Mouse (Mus musculus): ENCODE data around the gene Gm42906. TPM values are rescaled to one million over a fixed set of nuclear protein-coding genes. Genes with fewer than 3 reads are reported as not detected.

The Gm42906 gene
- polyA plus RNA-seq, 1 experiment from 2014 or later, result not detected

DNA sequence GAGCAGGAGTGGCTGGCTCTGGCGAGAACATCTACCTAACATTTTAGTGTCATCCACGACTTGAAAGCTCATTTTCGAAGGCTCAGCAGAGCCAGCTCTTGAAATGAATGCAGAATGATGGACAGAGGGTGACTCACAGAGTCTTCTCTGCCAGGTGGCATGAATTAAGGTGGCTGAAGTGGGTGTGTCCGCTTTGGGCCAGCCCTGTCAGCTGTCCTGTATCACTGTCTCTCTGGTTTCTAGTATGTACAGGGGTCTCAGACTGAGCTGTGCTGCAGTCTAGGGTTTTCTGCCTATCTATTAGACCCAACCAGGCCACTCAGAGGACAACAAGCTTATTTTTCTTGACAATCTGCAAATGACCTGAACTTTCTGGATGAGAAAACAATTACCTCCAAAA is 263.1 kb downstream of the Gm42906 start:
- H3K4me1 ChIP-seq (ENCODE audit: control insufficient read depth in 2 of 2, insufficient read depth in 2 of 2, low read length in 2 of 2), result peaks cover 7 to 9% of the 10 kb centered on the region in 2 experiments
- no peak overlapping the region for H3K4me3 ChIP-seq (ENCODE audit: control insufficient read depth in 1 of 2, insufficient read depth in 1 of 2, low read depth in 1 of 2, low read length in 2 of 2)
- no peak for ATAC-seq (ENCODE audit: insufficient number of reproducible peaks, insufficient read depth, low FRiP score, low read depth)
- H3K4me2 ChIP-seq (ENCODE audit: low read length), result no peak overlapping the region
- H3K36me3 ChIP-seq (ENCODE audit: control insufficient read depth, insufficient read depth, low read length), result no peaks in the 10 kb centered on the region
- WGBS, result 70% methylated on average over 4 of the region's 4 CpGs
- H3K9ac ChIP-seq (ENCODE audit: low read length), result no peak overlapping the region
- H3K9me3 ChIP-seq (ENCODE audit: control insufficient read depth, low read length), result peaks cover 5% of the 10 kb centered on the region; the same call in 1 of the 2 replicates
- no peak overlapping the region for H3K27ac ChIP-seq (replicated peaks in 1 of 2; ENCODE audit: control insufficient read depth in 1 of 2, insufficient read depth in 1 of 2, low read depth in 2 of 2, low read length in 2 of 2)
- H3K27me3 ChIP-seq (ENCODE audit: control insufficient read depth, insufficient read depth, low read length), result no peaks in the 10 kb centered on the region

DNA sequence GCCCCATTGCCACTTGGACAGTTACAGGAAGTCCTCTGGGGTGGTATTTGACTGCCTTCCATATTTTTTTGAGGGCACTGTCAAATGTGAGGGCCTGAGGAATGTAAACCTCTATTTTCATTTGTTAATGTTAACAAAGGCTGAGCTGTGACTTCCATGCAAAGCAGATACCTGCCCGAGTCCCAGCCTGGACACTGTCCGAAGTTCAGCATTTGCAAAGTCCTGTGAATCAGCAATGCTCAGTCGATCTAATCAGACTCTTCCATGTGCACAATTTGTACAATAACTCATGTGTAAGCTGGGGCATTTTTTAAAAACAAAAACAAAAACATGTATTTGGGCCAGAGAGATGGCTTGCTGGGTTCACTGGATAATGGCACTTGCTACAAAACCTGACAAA is 265.3 kb downstream of the Gm42906 start:
- Histone ChIP-seq H3K4me3 (ENCODE audit: control insufficient read depth in 1 of 2, insufficient read depth in 1 of 2, low read depth in 1 of 2, low read length in 2 of 2) (no peak overlapping the region), H3K4me1 (ENCODE audit: control insufficient read depth in 2 of 2, insufficient read depth in 2 of 2, low read length in 2 of 2) (peaks cover 7 to 9% of the 10 kb centered on the region in 2 experiments), H3K4me2 (ENCODE audit: low read length) (no peak overlapping the region), H3K27ac (replicated peaks in 1 of 2; ENCODE audit: control insufficient read depth in 1 of 2, insufficient read depth in 1 of 2, low read depth in 2 of 2, low read length in 2 of 2) (no peak overlapping the region), H3K9me3 (ENCODE audit: control insufficient read depth, low read length) (no peaks in the 10 kb centered on the region), H3K27me3 (ENCODE audit: control insufficient read depth, insufficient read depth, low read length) (no peaks in the 10 kb centered on the region), H3K36me3 (ENCODE audit: control insufficient read depth, insufficient read depth, low read length) (no peaks in the 10 kb centered on the region), H3K9ac (ENCODE audit: low read length) (no peak overlapping the region)
- WGBS, result 82% methylated on average over 3 of the region's 3 CpGs
- ATAC-seq (ENCODE audit: insufficient number of reproducible peaks, insufficient read depth, low FRiP score, low read depth), result no peak

DNA sequence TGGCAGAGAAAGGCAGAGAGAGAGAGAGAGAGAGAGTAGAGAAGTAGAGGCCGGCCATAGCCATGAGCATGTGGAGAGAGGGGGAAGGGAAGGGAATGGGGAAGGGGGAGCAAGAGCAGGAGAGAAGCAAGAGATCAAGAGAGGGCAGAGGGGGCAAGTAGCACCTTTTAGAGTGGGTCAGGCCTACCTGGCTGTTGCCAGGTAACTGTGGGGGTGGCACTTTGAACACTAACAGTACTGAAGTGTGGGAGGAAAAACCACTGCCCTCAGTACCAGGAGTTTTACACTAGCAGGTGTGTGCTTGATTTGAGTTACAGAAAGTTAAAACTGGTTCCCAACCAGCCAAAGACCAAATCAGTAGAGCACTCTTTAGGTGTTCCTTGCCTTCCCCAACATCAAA is 272.7 kb downstream of the Gm42906 start:
- Histone ChIP-seq H3K4me3 (ENCODE audit: control insufficient read depth in 1 of 2, insufficient read depth in 1 of 2, low read depth in 1 of 2, low read length in 2 of 2) (no peak overlapping the region), H3K27ac (replicated peaks in 1 of 2; ENCODE audit: control insufficient read depth in 1 of 2, insufficient read depth in 1 of 2, low read depth in 2 of 2, low read length in 2 of 2) (no peak overlapping the region; a peak in 1 of 4 replicates), H3K9ac (ENCODE audit: low read length) (no peak overlapping the region), H3K27me3 (ENCODE audit: control insufficient read depth, insufficient read depth, low read length) (no peaks in the 10 kb centered on the region), H3K4me1 (ENCODE audit: control insufficient read depth in 2 of 2, insufficient read depth in 2 of 2, low read length in 2 of 2) (peaks cover 6 to 7% of the 10 kb centered on the region in 2 experiments), H3K9me3 (ENCODE audit: control insufficient read depth, low read length) (no peaks in the 10 kb centered on the region), H3K36me3 (ENCODE audit: control insufficient read depth, insufficient read depth, low read length) (no peaks in the 10 kb centered on the region), H3K4me2 (ENCODE audit: low read length) (no peak overlapping the region)
- WGBS, result 64% methylated on average over 1 of the region's 1 CpGs
- ATAC-seq (ENCODE audit: insufficient number of reproducible peaks, insufficient read depth, low FRiP score, low read depth), result no peak

DNA sequence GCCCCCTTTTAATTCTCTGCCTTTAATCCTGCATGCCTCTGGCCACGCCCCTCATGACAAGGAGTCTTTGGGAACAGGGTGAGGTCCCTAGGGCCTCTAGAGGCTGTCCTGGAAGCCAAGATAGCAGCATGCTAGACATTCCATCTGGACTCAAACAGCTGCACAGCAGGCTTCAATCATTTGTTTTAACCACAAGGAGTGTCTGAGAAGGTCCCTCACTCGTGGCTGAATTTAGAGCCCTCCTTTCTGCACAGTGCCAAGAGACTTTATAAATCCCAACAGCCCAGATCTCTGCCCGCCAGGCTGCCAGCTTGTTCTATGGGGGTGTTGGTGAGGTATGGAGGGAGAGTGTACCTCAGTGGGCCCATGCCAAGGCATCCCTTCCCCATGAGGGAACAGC is 273.2 kb downstream of the Gm42906 start:
- no peaks in the 10 kb centered on the region for H3K27me3 ChIP-seq (ENCODE audit: control insufficient read depth, insufficient read depth, low read length)
- no peaks in the 10 kb centered on the region for H3K36me3 ChIP-seq (ENCODE audit: control insufficient read depth, insufficient read depth, low read length)
- H3K4me3 ChIP-seq (ENCODE audit: control insufficient read depth in 1 of 2, insufficient read depth in 1 of 2, low read depth in 1 of 2, low read length in 2 of 2), result no peak overlapping the region
- peak overlapping the region in 1 of 2 experiments; percentile 41; a peak in 2 of 4 replicates for H3K27ac ChIP-seq (replicated peaks in 1 of 2; ENCODE audit: control insufficient read depth in 1 of 2, insufficient read depth in 1 of 2, low read depth in 2 of 2, low read length in 2 of 2)
- H3K4me1 ChIP-seq (ENCODE audit: control insufficient read depth in 2 of 2, insufficient read depth in 2 of 2, low read length in 2 of 2), result peaks cover 6 to 7% of the 10 kb centered on the region in 2 experiments
- WGBS, result 23% methylated on average over 3 of the region's 3 CpGs
- no peak overlapping the region for H3K9ac ChIP-seq (ENCODE audit: low read length)
- H3K9me3 ChIP-seq (ENCODE audit: control insufficient read depth, low read length), result no peaks in the 10 kb centered on the region
- H3K4me2 ChIP-seq (ENCODE audit: low read length), result 0 out of 2 replicates have a peak overlapping the region, but pooled peaks have one; percentile 4
- ATAC-seq (ENCODE audit: insufficient number of reproducible peaks, insufficient read depth, low FRiP score, low read depth), result no peak

DNA sequence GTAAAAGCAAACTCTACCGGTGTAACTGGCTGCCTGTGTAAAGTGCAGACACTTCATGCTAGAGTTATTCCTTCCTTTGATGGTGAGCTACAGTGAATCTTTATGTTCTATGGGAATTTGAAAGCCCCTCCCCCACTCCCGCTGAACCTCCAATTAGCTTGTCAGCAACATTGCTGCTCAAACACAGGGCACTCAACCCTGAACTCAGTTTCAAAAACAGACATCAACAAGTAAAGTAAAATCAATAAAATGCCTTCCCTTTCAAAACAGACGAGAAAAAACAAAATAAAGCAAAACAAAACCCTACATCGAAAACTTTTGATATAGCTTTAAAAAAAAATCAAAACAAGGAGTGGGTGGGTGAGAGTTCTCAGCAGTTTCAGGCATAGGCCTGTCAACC is 273.9 kb downstream of the Gm42906 start:
- Histone ChIP-seq H3K9ac (ENCODE audit: low read length) (no peak overlapping the region), H3K36me3 (ENCODE audit: control insufficient read depth, insufficient read depth, low read length) (no peaks in the 10 kb centered on the region), H3K4me1 (ENCODE audit: control insufficient read depth in 2 of 2, insufficient read depth in 2 of 2, low read length in 2 of 2) (peaks cover 6 to 7% of the 10 kb centered on the region in 2 experiments), H3K4me3 (ENCODE audit: control insufficient read depth in 1 of 2, insufficient read depth in 1 of 2, low read depth in 1 of 2, low read length in 2 of 2) (no peak overlapping the region), H3K4me2 (ENCODE audit: low read length) (no peak overlapping the region), H3K27me3 (ENCODE audit: control insufficient read depth, insufficient read depth, low read length) (no peaks in the 10 kb centered on the region), H3K9me3 (ENCODE audit: control insufficient read depth, low read length) (no peaks in the 10 kb centered on the region), H3K27ac (replicated peaks in 1 of 2; ENCODE audit: control insufficient read depth in 1 of 2, insufficient read depth in 1 of 2, low read depth in 2 of 2, low read length in 2 of 2) (no peak overlapping the region)
- no peak for ATAC-seq (ENCODE audit: insufficient number of reproducible peaks, insufficient read depth, low FRiP score, low read depth)
- WGBS, result 77% methylated on average over 4 of the region's 4 CpGs

DNA sequence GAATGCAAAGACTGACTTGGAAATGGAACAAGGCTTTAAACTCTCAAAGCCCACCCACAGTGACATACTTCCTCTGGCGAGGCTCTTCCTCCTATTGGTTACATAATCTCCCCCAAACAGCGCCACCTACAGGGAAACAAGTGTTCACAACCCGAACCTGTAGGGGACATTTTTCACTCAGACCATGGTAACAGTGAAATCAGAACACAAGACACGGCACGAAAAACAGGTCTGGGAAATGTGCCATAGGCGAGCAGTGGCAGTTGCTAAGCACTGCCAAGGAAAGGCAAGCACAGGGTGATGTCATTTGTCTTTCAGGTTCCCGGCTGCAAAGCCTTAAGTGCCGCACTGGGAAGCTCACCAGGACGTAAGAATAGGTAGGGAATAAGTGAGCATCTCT is 276.4 kb downstream of the Gm42906 start:
- Histone ChIP-seq H3K27me3 (ENCODE audit: control insufficient read depth, insufficient read depth, low read length) (no peaks in the 10 kb centered on the region), H3K9me3 (ENCODE audit: control insufficient read depth, low read length) (no peaks in the 10 kb centered on the region), H3K4me3 (ENCODE audit: control insufficient read depth in 1 of 2, insufficient read depth in 1 of 2, low read depth in 1 of 2, low read length in 2 of 2) (no peak overlapping the region), H3K4me1 (ENCODE audit: control insufficient read depth in 2 of 2, insufficient read depth in 2 of 2, low read length in 2 of 2) (peaks cover 6 to 7% of the 10 kb centered on the region in 2 experiments), H3K36me3 (ENCODE audit: control insufficient read depth, insufficient read depth, low read length) (no peaks in the 10 kb centered on the region), H3K27ac (replicated peaks in 1 of 2; ENCODE audit: control insufficient read depth in 1 of 2, insufficient read depth in 1 of 2, low read depth in 2 of 2, low read length in 2 of 2) (no peak overlapping the region), H3K9ac (ENCODE audit: low read length) (no peak overlapping the region), H3K4me2 (ENCODE audit: low read length) (no peak overlapping the region)
- WGBS, result 86% methylated on average over 9 of the region's 9 CpGs
- ATAC-seq (ENCODE audit: insufficient number of reproducible peaks, insufficient read depth, low FRiP score, low read depth), result no peak

DNA sequence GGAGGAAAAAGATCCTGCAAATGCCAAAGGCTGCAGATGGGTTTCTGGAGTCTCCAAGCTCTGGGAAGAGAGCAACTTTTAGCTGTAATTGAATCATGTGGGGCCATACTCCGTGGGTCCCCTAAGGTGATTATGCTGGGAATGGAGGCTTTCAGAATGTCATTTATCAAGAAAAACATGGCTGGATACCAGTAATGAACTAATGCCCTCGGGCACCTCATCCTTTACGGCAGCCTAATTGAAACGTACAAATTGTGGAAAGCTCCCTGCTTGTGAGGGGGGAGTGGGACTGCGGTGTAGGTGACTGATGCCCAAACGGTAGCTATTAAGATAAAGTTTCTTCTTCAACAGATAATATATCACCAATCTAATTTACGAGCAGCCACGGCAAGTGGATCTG is 278.5 kb downstream of the Gm42906 start:
- H3K27ac ChIP-seq (replicated peaks in 1 of 2; ENCODE audit: control insufficient read depth in 1 of 2, insufficient read depth in 1 of 2, low read depth in 2 of 2, low read length in 2 of 2), result no peak overlapping the region
- 63% methylated on average over 8 of the region's 8 CpGs for WGBS
- no peaks in the 10 kb centered on the region for H3K27me3 ChIP-seq (ENCODE audit: control insufficient read depth, insufficient read depth, low read length)
- H3K4me3 ChIP-seq (ENCODE audit: control insufficient read depth in 1 of 2, insufficient read depth in 1 of 2, low read depth in 1 of 2, low read length in 2 of 2), result no peak overlapping the region
- no peaks in the 10 kb centered on the region for H3K9me3 ChIP-seq (ENCODE audit: control insufficient read depth, low read length)
- ATAC-seq (ENCODE audit: insufficient number of reproducible peaks, insufficient read depth, low FRiP score, low read depth), result no peak
- H3K4me2 ChIP-seq (ENCODE audit: low read length), result no peak overlapping the region
- no peaks in the 10 kb centered on the region for H3K36me3 ChIP-seq (ENCODE audit: control insufficient read depth, insufficient read depth, low read length)
- H3K4me1 ChIP-seq (ENCODE audit: control insufficient read depth in 2 of 2, insufficient read depth in 2 of 2, low read length in 2 of 2), result peaks cover 0 to under 1% of the 10 kb centered on the region in 2 experiments; a peak in 3 of 4 replicates
- no peak overlapping the region for H3K9ac ChIP-seq (ENCODE audit: low read length)

DNA sequence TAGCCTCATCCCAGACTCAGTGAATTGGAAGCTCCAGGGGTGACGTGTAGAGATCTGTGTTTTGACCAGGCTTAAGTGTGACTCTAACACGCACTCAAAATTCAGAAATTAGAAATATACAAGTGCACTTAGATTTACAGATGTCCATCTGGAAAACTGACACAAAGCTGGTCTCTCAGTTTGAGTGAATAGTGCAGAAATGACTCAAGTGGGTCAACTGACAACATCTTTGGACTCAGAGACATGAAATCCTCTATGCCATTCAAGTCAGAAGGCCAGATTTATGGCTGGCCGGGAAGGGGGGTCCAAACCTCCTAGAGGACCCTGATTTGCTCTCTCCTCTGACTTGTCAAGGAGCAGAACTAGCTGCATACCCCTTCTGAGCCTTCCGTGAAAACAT is 279.9 kb downstream of the Gm42906 start:
- H3K4me3 ChIP-seq (ENCODE audit: control insufficient read depth in 1 of 2, insufficient read depth in 1 of 2, low read depth in 1 of 2, low read length in 2 of 2), result no peak overlapping the region
- H3K4me1 ChIP-seq (ENCODE audit: control insufficient read depth in 2 of 2, insufficient read depth in 2 of 2, low read length in 2 of 2), result peaks cover 4 to 6% of the 10 kb centered on the region in 2 experiments; a peak in 2 of 4 replicates
- H3K4me2 ChIP-seq (ENCODE audit: low read length), result no peak overlapping the region
- ATAC-seq (ENCODE audit: insufficient number of reproducible peaks, insufficient read depth, low FRiP score, low read depth), result no peak
- no peaks in the 10 kb centered on the region for H3K36me3 ChIP-seq (ENCODE audit: control insufficient read depth, insufficient read depth, low read length)
- H3K27me3 ChIP-seq (ENCODE audit: control insufficient read depth, insufficient read depth, low read length), result no peaks in the 10 kb centered on the region
- no peaks in the 10 kb centered on the region for H3K9me3 ChIP-seq (ENCODE audit: control insufficient read depth, low read length)
- no peak overlapping the region for H3K9ac ChIP-seq (ENCODE audit: low read length)
- H3K27ac ChIP-seq (replicated peaks in 1 of 2; ENCODE audit: control insufficient read depth in 1 of 2, insufficient read depth in 1 of 2, low read depth in 2 of 2, low read length in 2 of 2), result no peak overlapping the region
- 74% methylated on average over 4 of the region's 4 CpGs for WGBS
